Mouse (Mus musculus): ENCODE results near the gene Lrrc63. TPM values are rescaled to one million over a fixed set of nuclear protein-coding genes. Genes with fewer than 3 reads are reported as not detected.

The Lrrc63 gene
- not detected for total RNA-seq (2021)

- intact Hi-C loops (cut with DNase I), result loop anchor here (5.0 kb wide), 1 partner anchor 63 kb away; no protein-coding TSS in a partner anchor
- peak; percentile 14 to 80 for DNase-seq (ENCODE audit: extremely low spot score in 1 of 2, low spot score in 2 of 2)
Measured at GRCm38 (mm10) chr14:75130501-75131318, at the start of gene Lrrc63, which contains the start of gene Lcp1. TSS of gene Lrrc63 (minus strand) at chr14:75130881. TSS of gene Lcp1 (plus strand) at chr14:75131101.

GRCm38 (mm10) chr14:75179255-75179963 is 48.7 kb upstream of the Lrrc63 start:
- DNase-seq (ENCODE audit: extremely low spot score in 1 of 2, low spot score in 2 of 2), result no peak
- intact Hi-C loops (cut with DNase I), result no loop called here

- DNase-seq (ENCODE audit: extremely low spot score in 1 of 2, low spot score in 2 of 2), result no peak
- intact Hi-C loops (cut with DNase I), result no loop called here
Measured at GRCm38 (mm10) chr14:75178801-75179211, 48.1 kb upstream of the Lrrc63 start.

GRCm38 (mm10) chr14:75178384-75178793 is 47.7 kb upstream of the Lrrc63 start:
- DNase-seq (ENCODE audit: extremely low spot score in 1 of 2, low spot score in 2 of 2), result no peak
- intact Hi-C loops (cut with DNase I), result no loop called here

- no peak for DNase-seq (ENCODE audit: extremely low spot score in 1 of 2, low spot score in 2 of 2)
- intact Hi-C loops (cut with DNase I), result no loop called here
Measured at GRCm38 (mm10) chr14:75177400-75177799, 46.7 kb upstream of the Lrrc63 start.

- no peak for DNase-seq (ENCODE audit: extremely low spot score in 1 of 2, low spot score in 2 of 2)
- intact Hi-C loops (cut with DNase I), result no loop called here
Measured at GRCm38 (mm10) chr14:75176425-75177045, 45.9 kb upstream of the Lrrc63 start.

GRCm38 (mm10) chr14:75175781-75176180 is 45.1 kb upstream of the Lrrc63 start:
- intact Hi-C loops (cut with DNase I), result no loop called here

GRCm38 (mm10) chr14:75174731-75175555 is 44.3 kb upstream of the Lrrc63 start:
- intact Hi-C loops (cut with DNase I), result no loop called here
- DNase-seq (ENCODE audit: extremely low spot score in 1 of 2, low spot score in 2 of 2), result no peak

More at GRCm38 (mm10) chr14:75175781-75176180, 45.1 kb upstream of the Lrrc63 start:
- DNase-seq (ENCODE audit: extremely low spot score in 1 of 2, low spot score in 2 of 2), result no peak

GRCm38 (mm10) chr14:75174296-75174695 is 43.6 kb upstream of the Lrrc63 start:
- no peak for DNase-seq (ENCODE audit: extremely low spot score in 1 of 2, low spot score in 2 of 2)
- intact Hi-C loops (cut with DNase I), result no loop called here

GRCm38 (mm10) chr14:75170546-75170945 is 39.9 kb upstream of the Lrrc63 start:
- no peak for DNase-seq (ENCODE audit: extremely low spot score in 1 of 2, low spot score in 2 of 2)
- intact Hi-C loops (cut with DNase I), result no loop called here

- DNase-seq (ENCODE audit: extremely low spot score in 1 of 2, low spot score in 2 of 2), result no peak
- intact Hi-C loops (cut with DNase I), result no loop called here
Measured at GRCm38 (mm10) chr14:75168501-75168900, 37.8 kb upstream of the Lrrc63 start.

- DNase-seq (ENCODE audit: extremely low spot score in 1 of 2, low spot score in 2 of 2), result no peak
Measured at GRCm38 (mm10) chr14:75165574-75166131, 35.0 kb upstream of the Lrrc63 start.

GRCm38 (mm10) chr14:75164345-75164744 is 33.7 kb upstream of the Lrrc63 start:
- intact Hi-C loops (cut with DNase I), result no loop called here

More at GRCm38 (mm10) chr14:75165574-75166131, 35.0 kb upstream of the Lrrc63 start:
- intact Hi-C loops (cut with DNase I), result no loop called here

GRCm38 (mm10) chr14:75163866-75164265 is 33.2 kb upstream of the Lrrc63 start:
- intact Hi-C loops (cut with DNase I), result no loop called here
- no peak for DNase-seq (ENCODE audit: extremely low spot score in 1 of 2, low spot score in 2 of 2)

More at GRCm38 (mm10) chr14:75164345-75164744, 33.7 kb upstream of the Lrrc63 start:
- no peak for DNase-seq (ENCODE audit: extremely low spot score in 1 of 2, low spot score in 2 of 2)

- intact Hi-C loops (cut with DNase I), result no loop called here
- DNase-seq (ENCODE audit: extremely low spot score in 1 of 2, low spot score in 2 of 2), result no peak
Measured at GRCm38 (mm10) chr14:75159375-75159774, 28.7 kb upstream of the Lrrc63 start.

- intact Hi-C loops (cut with DNase I), result no loop called here
Measured at GRCm38 (mm10) chr14:75154481-75154880, 23.8 kb upstream of the Lrrc63 start.

GRCm38 (mm10) chr14:75151146-75151545 is 20.5 kb upstream of the Lrrc63 start:
- no peak for DNase-seq (ENCODE audit: extremely low spot score in 1 of 2, low spot score in 2 of 2)
- intact Hi-C loops (cut with DNase I), result no loop called here

More at GRCm38 (mm10) chr14:75154481-75154880, 23.8 kb upstream of the Lrrc63 start:
- no peak for DNase-seq (ENCODE audit: extremely low spot score in 1 of 2, low spot score in 2 of 2)

- intact Hi-C loops (cut with DNase I), result no loop called here
- DNase-seq (ENCODE audit: extremely low spot score in 1 of 2, low spot score in 2 of 2), result no peak
Measured at GRCm38 (mm10) chr14:75150653-75151052, 20.0 kb upstream of the Lrrc63 start.

Measured in left cerebral cortex, postnatal 10 days (tissue).